Mouse (Mus musculus) brain, embryonic 18.5 days (tissue): ENCODE measurements around the gene Pex26.

ENCODE experiments used
- DNase-seq: peaks from one replicate; pipeline ENCODE4 v3.0.0-alpha.2; 2012; ENCODE audit warnings: low read depth, low spot score

Pex26 gene

GRCm38 (mm10) chr6:121183414-121184173 lies at the start of gene Pex26:
Gene Pex26 (plus strand): TSS chr6:121183667.
- DNase-seq, result peak; percentile 87

GRCm38 (mm10) chr6:121134249-121134648 lies 49.2 kb upstream of the Pex26 start:
- no peak for DNase-seq

GRCm38 (mm10) chr6:121134884-121135283 lies 48.6 kb upstream of the Pex26 start:
- DNase-seq, result no peak

- no peak for DNase-seq
Observed at GRCm38 (mm10) chr6:121137222-121137621, 46.2 kb upstream of the Pex26 start.

GRCm38 (mm10) chr6:121138338-121139040 lies 45.0 kb upstream of the Pex26 start:
- DNase-seq, result no peak

GRCm38 (mm10) chr6:121139271-121139670 lies 44.2 kb upstream of the Pex26 start:
- no peak for DNase-seq

GRCm38 (mm10) chr6:121142298-121142697 lies 41.2 kb upstream of the Pex26 start:
- DNase-seq, result no peak

- DNase-seq, result no peak
Observed at GRCm38 (mm10) chr6:121143439-121143838, 40.0 kb upstream of the Pex26 start.

GRCm38 (mm10) chr6:121144066-121144465 lies 39.4 kb upstream of the Pex26 start:
- DNase-seq, result no peak

- no peak for DNase-seq
Observed at GRCm38 (mm10) chr6:121145010-121145604, 38.4 kb upstream of the Pex26 start.

GRCm38 (mm10) chr6:121145906-121146305 lies 37.6 kb upstream of the Pex26 start:
- DNase-seq, result no peak

GRCm38 (mm10) chr6:121146798-121147197 lies 36.7 kb upstream of the Pex26 start:
- DNase-seq, result no peak

GRCm38 (mm10) chr6:121148360-121148759 lies 35.1 kb upstream of the Pex26 start:
- no peak for DNase-seq

GRCm38 (mm10) chr6:121149420-121149819 lies 34.0 kb upstream of the Pex26 start:
- DNase-seq, result no peak

GRCm38 (mm10) chr6:121150126-121150525 lies 33.3 kb upstream of the Pex26 start:
- DNase-seq, result no peak

- DNase-seq, result no peak
Observed at GRCm38 (mm10) chr6:121151732-121152131, 31.7 kb upstream of the Pex26 start.

GRCm38 (mm10) chr6:121153177-121153576 lies 30.3 kb upstream of the Pex26 start:
- DNase-seq, result no peak

- peak; percentile 79 for DNase-seq
Observed at GRCm38 (mm10) chr6:121154451-121155300, 28.8 kb upstream of the Pex26 start.

GRCm38 (mm10) chr6:121156030-121156429 lies 27.4 kb upstream of the Pex26 start:
- DNase-seq, result no peak

GRCm38 (mm10) chr6:121159616-121160015 lies 23.9 kb upstream of the Pex26 start:
- DNase-seq, result no peak

- no peak for DNase-seq
Observed at GRCm38 (mm10) chr6:121160126-121160525, 23.3 kb upstream of the Pex26 start.

- DNase-seq, result no peak
Observed at GRCm38 (mm10) chr6:121162616-121163015, 20.9 kb upstream of the Pex26 start.
